Mouse (Mus musculus): ENCODE measurements at regions not wholly inside any gene's neighbourhood (a gene's known extent, or its start where the extent isn't known, plus 50 kb on each side); places are given as distances from the start of the nearest gene placed in this dataset.

DNA sequence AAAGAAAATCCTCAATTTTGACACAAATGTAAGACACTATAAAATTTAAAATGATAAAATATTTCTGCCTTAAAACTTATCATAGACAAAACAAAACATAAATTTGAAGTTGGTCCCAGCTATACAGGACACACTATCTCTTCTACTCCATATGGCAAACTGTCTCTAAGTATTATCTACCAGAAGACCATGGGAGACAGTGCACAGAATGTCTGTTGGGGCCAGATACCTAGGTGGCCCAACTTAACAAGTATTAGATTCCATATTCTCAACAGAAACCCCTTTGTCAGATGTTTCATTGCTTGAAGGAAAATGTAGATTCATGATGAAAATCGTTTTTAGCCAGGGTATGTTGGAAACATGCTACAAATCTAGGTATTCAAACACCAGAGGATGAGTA, 779.1 kb downstream of the Hace1 start:
- TF ChIP-seq POLR2A (IDR thresholded peaks at IDR 0.05; ENCODE audit: borderline replicate concordance, extremely low read depth, insufficient read depth, insufficient read length, poor library complexity, severe bottlenecking): no peak
- TF ChIP-seq CTCF (IDR thresholded peaks at IDR 0.05; ENCODE audit: borderline replicate concordance, extremely low read depth, insufficient read depth, insufficient read length): no peak
- DNase-seq (ENCODE audit: low read depth): no peak

DNA sequence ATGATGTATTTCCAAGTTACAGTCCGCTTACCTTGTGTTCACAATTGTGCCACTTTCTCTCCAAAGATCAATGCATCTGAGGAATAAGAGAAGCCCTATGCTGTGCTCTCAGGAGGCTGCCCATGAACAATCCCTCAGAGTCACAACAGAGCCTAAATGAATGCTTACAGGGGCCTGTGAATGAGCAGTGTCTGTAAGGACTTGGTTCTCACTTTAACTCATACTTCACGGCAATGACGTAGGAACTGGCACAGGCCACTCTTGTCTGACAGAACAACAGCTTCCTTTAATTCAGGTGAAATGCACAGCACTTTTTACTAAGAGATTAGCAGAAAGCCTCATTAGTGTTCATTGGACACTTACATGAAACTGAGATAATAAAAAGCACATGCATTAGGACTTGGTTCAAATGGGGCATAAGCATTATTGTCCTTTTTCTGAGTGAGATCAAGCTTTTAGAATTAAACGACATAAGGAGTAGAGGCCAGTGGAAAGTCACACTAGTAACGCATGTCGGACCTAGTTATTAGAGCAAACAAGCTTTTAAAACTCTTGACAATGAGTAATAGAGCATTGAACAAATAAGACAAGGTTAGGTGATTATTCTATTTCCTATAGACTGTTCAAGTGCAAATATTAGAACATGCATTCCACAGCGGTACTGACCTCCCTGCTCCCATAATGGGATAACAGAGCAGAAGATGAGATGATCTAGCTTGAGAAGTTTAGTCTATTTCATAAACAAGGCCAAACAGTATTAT, 796.3 kb downstream of the Hace1 start:
- TF ChIP-seq POLR2A (IDR thresholded peaks at IDR 0.05; ENCODE audit: borderline replicate concordance, extremely low read depth, insufficient read depth, insufficient read length, poor library complexity, severe bottlenecking) (no peak), CTCF (IDR thresholded peaks at IDR 0.05; ENCODE audit: borderline replicate concordance, extremely low read depth, insufficient read depth, insufficient read length) (no peak)
- peak; percentile 82 for DNase-seq (ENCODE audit: low read depth)

GRCm38 (mm10) chr10:46374646-46375045, 797.0 kb downstream of the Hace1 start:
- TF ChIP-seq CTCF (IDR thresholded peaks at IDR 0.05; ENCODE audit: borderline replicate concordance, extremely low read depth, insufficient read depth, insufficient read length) (no peak), POLR2A (IDR thresholded peaks at IDR 0.05; ENCODE audit: borderline replicate concordance, extremely low read depth, insufficient read depth, insufficient read length, poor library complexity, severe bottlenecking) (no peak)
- no peak for DNase-seq (ENCODE audit: low read depth)

DNA sequence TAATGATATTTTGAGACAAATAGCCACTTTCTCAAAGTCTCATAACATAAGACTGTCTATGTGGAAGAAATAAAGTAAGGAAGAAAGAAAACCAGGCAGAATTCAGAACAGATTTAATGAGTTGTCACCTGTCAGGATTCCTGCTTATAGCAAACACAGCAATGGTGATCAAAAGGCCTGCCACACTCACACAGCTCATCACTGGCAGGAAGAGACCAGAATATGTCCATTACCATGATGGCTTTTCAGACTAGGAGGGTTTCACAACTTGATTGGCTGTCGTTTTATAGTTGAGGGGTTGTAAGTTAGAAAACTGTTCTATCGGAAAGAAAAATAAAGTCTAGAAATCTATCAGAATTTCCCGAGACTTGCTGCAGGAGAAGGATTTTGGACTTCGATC, 819.5 kb downstream of the Hace1 start:
- TF ChIP-seq CTCF (IDR thresholded peaks at IDR 0.05; ENCODE audit: borderline replicate concordance, extremely low read depth, insufficient read depth, insufficient read length) (no peak), POLR2A (IDR thresholded peaks at IDR 0.05; ENCODE audit: borderline replicate concordance, extremely low read depth, insufficient read depth, insufficient read length, poor library complexity, severe bottlenecking) (no peak)

DNA sequence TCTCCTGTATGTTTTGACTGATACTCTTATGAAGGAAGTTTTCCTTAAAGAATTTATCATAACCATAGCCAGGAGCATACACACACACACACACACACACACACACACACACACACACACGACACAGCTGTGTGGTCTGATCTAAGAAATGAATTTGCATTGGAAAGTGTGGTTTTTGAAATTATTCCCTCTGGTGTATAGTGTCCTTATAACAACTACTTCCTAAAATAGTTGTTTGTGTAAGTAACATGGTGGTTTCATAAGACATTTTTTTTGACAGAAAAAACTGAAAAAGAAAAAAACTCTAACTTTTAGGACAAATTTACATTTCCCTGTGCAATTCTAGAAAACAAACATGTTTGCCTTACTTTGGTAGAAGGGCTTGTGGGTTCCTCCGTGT, 826.3 kb downstream of the Hace1 start:
- DNase-seq (ENCODE audit: low read depth): no peak
- TF ChIP-seq CTCF (IDR thresholded peaks at IDR 0.05; ENCODE audit: borderline replicate concordance, extremely low read depth, insufficient read depth, insufficient read length) (no peak), POLR2A (IDR thresholded peaks at IDR 0.05; ENCODE audit: borderline replicate concordance, extremely low read depth, insufficient read depth, insufficient read length, poor library complexity, severe bottlenecking) (no peak)

More for the DNA sequence above, 819.5 kb downstream of the Hace1 start:
- peak; percentile 21 for DNase-seq (ENCODE audit: low read depth)

All from brain, embryonic 14.5 days (tissue).